Mouse (Mus musculus) lung, postnatal 0 days (tissue): Measurements from ENCODE around the gene Fitm2.
"Not testable (repeated sequence)": the region's sequence is repeated elsewhere in the genome, so short reads cannot be mapped to it uniquely, and the experiment has no call there.

ENCODE experiments used
- CTCF ChIP-seq: IDR thresholded peaks from 2 replicates; pipeline ENCODE4 v1.5.1; 2016; ENCODE audit warnings: antibody characterized with exemption, mild to moderate bottlenecking
- EP300 ChIP-seq: IDR thresholded peaks from 2 replicates; pipeline ENCODE4 v1.6.1; 2016; ENCODE audit warnings: antibody characterized with exemption, mild to moderate bottlenecking, control low read depth

GRCm38 (mm10) chr2:163461307-163461706 lies 11.1 kb downstream of the Fitm2 start:
- TF ChIP-seq EP300, CTCF: not testable (repeated sequence)
